In genomic region chr12:40507823-40508390, GRCm38 (mm10) we compare ENCODE assay signal across 23 mouse cellular contexts.
DNase-seq lines count a peak whose midpoint lies in the region; ATAC-seq and TF ChIP-seq lines count a peak whose summit lies in the region.
"Had no signal": no experiment of that assay in that cellular context is flagged by ENCODE, and none has a peak within 500 bp of the region (broad histone marks: within the 10 kb centered on the region; RNA-seq: fewer than 3 reads in every experiment).

No protein-coding gene starts in this region.

- 90% methylated on average over 4 of the region's 4 CpGs for WGBS in cerebellum, adult 2 months
- 79% methylated on average over 4 of the region's 4 CpGs for WGBS in lung, postnatal 0 days
- WGBS in embryonic facial prominence, embryonic 14.5 days: 67% methylated on average over 4 of the region's 4 CpGs

- no peak for TF ChIP-seq EP300 in lung, postnatal 0 days (IDR thresholded peaks at IDR 0.05)

- H3K4me1 ChIP-seq in cerebellum, adult 2 months (ENCODE audit: control insufficient read depth, insufficient read depth, low read length): peaks cover 40% of the 10 kb centered on the region; the same call in 1 of the 2 replicates
- peaks cover 10% of the 10 kb centered on the region; the same call in 1 of the 2 replicates for H3K4me1 ChIP-seq in lung, postnatal 0 days (ENCODE audit: insufficient read depth, low read depth, low read length)
- peaks cover 12% of the 10 kb centered on the region for H3K4me1 ChIP-seq in embryonic facial prominence, embryonic 14.5 days (ENCODE audit: control insufficient read depth, insufficient read depth, low read length)

- ATAC-seq in lung, postnatal 0 days: no peak
- ATAC-seq in embryonic facial prominence, embryonic 14.5 days (ENCODE audit: low read depth): no peak
- ATAC-seq: activated CD4-positive, CD25-positive, alpha-beta regulatory T cell, adult 4 months; CD4-positive, CD25-positive, alpha-beta regulatory T cell, adult 4 months had no signal

- TF ChIP-seq CTCF in cerebellum, adult 2 months (IDR thresholded peaks at IDR 0.05; ENCODE audit: borderline replicate concordance, insufficient read depth, low read depth, low read length): no peak
- no peak for TF ChIP-seq CTCF in lung, postnatal 0 days (IDR thresholded peaks at IDR 0.05)

- no peak for TF ChIP-seq POLR2A in cerebellum, adult 2 months (IDR thresholded peaks at IDR 0.05; ENCODE audit: borderline replicate concordance, insufficient read depth, low read length)

- H3K9me3 ChIP-seq in lung, postnatal 0 days (ENCODE audit: low read length): no peaks in the 10 kb centered on the region
- H3K9me3 ChIP-seq in embryonic facial prominence, embryonic 14.5 days (ENCODE audit: control insufficient read depth, low read length): no peaks in the 10 kb centered on the region
- H3K9me3 ChIP-seq: forebrain, embryonic 10.5 days had no signal

- H3K4me3 ChIP-seq in cerebellum, adult 2 months (replicated peaks; ENCODE audit: insufficient read depth, low read depth, low read length): no peak overlapping the region
- no peak overlapping the region for H3K4me3 ChIP-seq in lung, postnatal 0 days (ENCODE audit: low read depth, low read length)
- H3K4me3 ChIP-seq in embryonic facial prominence, embryonic 14.5 days (ENCODE audit: low read depth, low read length): no peak overlapping the region
- H3K4me3 ChIP-seq: forebrain, embryonic 10.5 days; myocyte had no signal

- H3K4me2 ChIP-seq in lung, postnatal 0 days (replicated peaks; ENCODE audit: low read depth, low read length): no peak overlapping the region
- H3K4me2 ChIP-seq in embryonic facial prominence, embryonic 14.5 days (ENCODE audit: low read depth, low read length): no peak overlapping the region; the same call in 1 of the 2 replicates
- H3K4me2 ChIP-seq: liver, embryonic 11.5 days had no signal

- no peaks in the 10 kb centered on the region for H3K27me3 ChIP-seq in cerebellum, adult 2 months (ENCODE audit: control insufficient read depth, insufficient read depth, low read length)
- no peaks in the 10 kb centered on the region for H3K27me3 ChIP-seq in lung, postnatal 0 days (replicated peaks; ENCODE audit: insufficient read depth, low read length)
- no peaks in the 10 kb centered on the region for H3K27me3 ChIP-seq in embryonic facial prominence, embryonic 14.5 days (replicated peaks; ENCODE audit: control insufficient read depth, insufficient read depth, low read length)

- peak overlapping the region; percentile 46; the same call in 1 of the 2 replicates for H3K27ac ChIP-seq in cerebellum, adult 2 months (ENCODE audit: insufficient read depth, low read length)
- H3K27ac ChIP-seq in lung, postnatal 0 days (ENCODE audit: low read length): no peak overlapping the region
- no peak overlapping the region; the same call in 1 of the 2 replicates for H3K27ac ChIP-seq in embryonic facial prominence, embryonic 14.5 days (replicated peaks; ENCODE audit: low read depth, low read length)
- H3K27ac ChIP-seq: forebrain, embryonic 10.5 days had no signal

- DNase-seq in cerebellum, adult 2 months: no peak
- no peak for DNase-seq in cerebellum, adult 9-11 months
- DNase-seq in lung, postnatal 0 days (ENCODE audit: low spot score): peak; percentile 15
- no peak for DNase-seq in lung, postnatal 36 days
- peak; percentile 7 for DNase-seq in WW6 (ENCODE audit: low read depth, low spot score)
- DNase-seq in embryonic facial prominence, embryonic 14.5 days (ENCODE audit: low spot score): peak; percentile 41
- DNase-seq in c-Kit-positive CD71-positive TER-119-positive erythroid progenitor cells, embryonic 14.5 days (ENCODE audit: low spot score): no peak
- no peak for DNase-seq in MN1 (ENCODE audit: low spot score)
- DNase-seq: adrenal gland, postnatal 14 days; cerebellum, adult 11-12 months; cerebellum, postnatal 36 days; gastrocnemius, postnatal 10 days; kidney, adult 2 months; kidney, postnatal 10 days; left cerebral cortex, postnatal 4 days; lung, adult 18-20 months; lung, postnatal 4 days; right cerebral cortex, postnatal 14 days had no signal

- no peaks in the 10 kb centered on the region for H3K36me3 ChIP-seq in lung, postnatal 0 days (ENCODE audit: insufficient read depth, low read length)
- H3K36me3 ChIP-seq in embryonic facial prominence, embryonic 14.5 days (ENCODE audit: control insufficient read depth, insufficient read depth, low read length): no peaks in the 10 kb centered on the region
- H3K36me3 ChIP-seq: forebrain, embryonic 10.5 days had no signal

- H3K9ac ChIP-seq in lung, postnatal 0 days (replicated peaks; ENCODE audit: low read depth): no peak overlapping the region
- H3K9ac ChIP-seq in embryonic facial prominence, embryonic 14.5 days (ENCODE audit: low read depth, low read length): no peak overlapping the region

Comparison
In these comparisons a context has a peak if more than half of its experiments do, and no peak if none do; other contexts are left out.
1. DNase-seq: peak in lung, postnatal 0 days (single experiment), WW6 (single experiment) and embryonic facial prominence, embryonic 14.5 days (single experiment); none in cerebellum, adult 2 months (0 of 2), cerebellum, adult 9-11 months (single experiment), lung, postnatal 36 days (single experiment), c-Kit-positive CD71-positive TER-119-positive erythroid progenitor cells, embryonic 14.5 days (single experiment) and MN1 (single experiment).